Mouse (Mus musculus) spleen, adult 2 months (tissue): ENCODE data around the gene Elfn2.

Experiments
- CTCF ChIP-seq: fragments of 200-500 bp; IDR thresholded peaks from 2 replicates; pipeline ENCODE4 v1.5.1; 2011; ENCODE audit warnings: mild to moderate bottlenecking, inconsistent platforms; ENCODE audit not compliant: insufficient read depth, insufficient read length, insufficient replicate concordance; ENCODE audit errors: extremely low read depth
- POLR2A ChIP-seq: fragments of 200-500 bp; IDR thresholded peaks from 2 replicates; pipeline ENCODE4 v1.6.1; 2011; ENCODE audit warnings: low read depth, low read length, inconsistent platforms

GRCm38 (mm10) chr15:78736181-78736579 is 17.6 kb upstream of the Elfn2 start:
- TF ChIP-seq CTCF: no peak
- TF ChIP-seq POLR2A: no peak
